Mouse (Mus musculus) liver, adult 2 months (tissue): ENCODE results near the gene Gm20388. TPM values are rescaled to one million over a fixed set of nuclear protein-coding genes. Genes with fewer than 3 reads are reported as not detected.

Source experiments
- DNase-seq: peaks from one replicate; pipeline ENCODE4 v3.0.0-alpha.2; 2011; ENCODE audit warnings: low read depth, low spot score; ENCODE audit errors: extremely low read depth
- H3K27ac ChIP-seq: fragments of 200-500 bp; replicated peaks from 2 replicates; pipeline ENCODE4 v1.5.1; 2012; ENCODE audit warnings: low read depth, mild to moderate bottlenecking, control low read depth, inconsistent platforms, low read length; ENCODE audit not compliant: insufficient read depth
- H3K27me3 ChIP-seq: fragments of 200-500 bp; 2 replicates; pipeline ENCODE4 v1.6.1; 2012; ENCODE audit warnings: mild to moderate bottlenecking, moderate library complexity, low read length, inconsistent platforms; ENCODE audit not compliant: control insufficient read depth, insufficient read depth
- H3K36me3 ChIP-seq: fragments of 200-500 bp; 2 replicates; pipeline ENCODE4 v1.6.1; 2012; ENCODE audit warnings: low read length, inconsistent platforms; ENCODE audit not compliant: control insufficient read depth, insufficient read depth
- H3K4me1 ChIP-seq: fragments of 200-500 bp; 2 replicates; pipeline ENCODE4 v1.6.1; 2011; ENCODE audit warnings: low read length; ENCODE audit not compliant: control insufficient read depth, insufficient read depth
- H3K4me3 ChIP-seq: fragments of 200-500 bp; 2 replicates; pipeline ENCODE4 v1.5.1; 2011; ENCODE audit warnings: low read depth, mild to moderate bottlenecking, control low read depth, low read length, moderate library complexity; ENCODE audit not compliant: insufficient read depth
- H3K79me2 ChIP-seq: fragments of 200-500 bp; 2 replicates; pipeline ENCODE4 v1.6.1; 2012; ENCODE audit warnings: inconsistent platforms, mild to moderate bottlenecking, low read length, moderate library complexity; ENCODE audit not compliant: control insufficient read depth, insufficient read depth
- H3K9ac ChIP-seq: fragments of 200-500 bp; 2 replicates; pipeline ENCODE4 v1.6.1; 2012; ENCODE audit warnings: low read depth, mild to moderate bottlenecking, control low read depth, inconsistent platforms, low read length
- CTCF ChIP-seq: fragments of 200-500 bp; IDR thresholded peaks from 2 replicates; pipeline ENCODE4 v1.5.1; 2011; ENCODE audit warnings: low read depth, low read length, control low read depth
- POLR2A ChIP-seq: fragments of 200-500 bp; IDR thresholded peaks from 2 replicates; pipeline ENCODE4 v1.6.1; 2011; ENCODE audit warnings: low read length, control low read depth; ENCODE audit not compliant: insufficient read depth; ENCODE audit errors: extremely low read depth
- WGBS: fragments of 180-500 bp; shearing (Covaris S2); methylation state at CpG from one replicate; pipeline ENCODE4 v1.1.7; 2018; 5-methylcytosine and 5-hydroxymethylcytosine counted together
- polyA plus RNA-seq: library from polyadenylated mRNA; depleted of rRNA; stranded (reverse); fragments of >200 nt; gene quantifications from 2 replicates; pipeline ENCODE4 v1.2.3, GENCODE M21; 2012
- total RNA-seq: library from RNA; depleted of rRNA; stranded (reverse); fragments of >200 nt; gene quantifications from 2 replicates; pipeline ENCODE4 v1.2.3, GENCODE M21; 2014

Gm20388 gene
- total and polyA plus RNA-seq, 2 experiments = 6.4 to 19.9 TPM

- peak; percentile 85 for DNase-seq
- WGBS = under 1% methylated on average over 84 of the region's 84 CpGs
- TF ChIP-seq POLR2A (peak; percentile 87), CTCF (peak; percentile 58)
- H3K4me1 ChIP-seq = peaks cover 13% of the 10 kb centered on the region
- H3K27me3 ChIP-seq = no peaks in the 10 kb centered on the region
- H3K36me3 ChIP-seq = no peaks in the 10 kb centered on the region
- H3K9ac ChIP-seq = peak overlapping the region; percentile 87
- H3K27ac ChIP-seq = peak overlapping the region; percentile 88
- H3K79me2 ChIP-seq = peaks cover 8% of the 10 kb centered on the region; the same call in 1 of the 2 replicates
- peak overlapping the region; percentile 93 for H3K4me3 ChIP-seq
Observed at GRCm38 (mm10) chr8:123065214-123066100, 3154.8 kb downstream of the Gm20388 start.

- 36% methylated on average over 7 of the region's 7 CpGs for WGBS
- peak overlapping the region; percentile 77 for H3K27ac ChIP-seq
- H3K36me3 ChIP-seq = 0 out of 2 replicates have a peak, but pooled peaks cover 2% of the 10 kb centered on the region
- H3K27me3 ChIP-seq = no peaks in the 10 kb centered on the region
- H3K79me2 ChIP-seq = peaks cover 8% of the 10 kb centered on the region; the same call in 1 of the 2 replicates
- TF ChIP-seq CTCF = no peak
- no peak for TF ChIP-seq POLR2A
- peaks cover 13% of the 10 kb centered on the region for H3K4me1 ChIP-seq
- no peak for DNase-seq
- H3K9ac ChIP-seq = peak overlapping the region; percentile 87
- peak overlapping the region; percentile 93 for H3K4me3 ChIP-seq
Observed at GRCm38 (mm10) chr8:123066101-123066683, 3155.6 kb downstream of the Gm20388 start.

GRCm38 (mm10) chr8:123071176-123071575, 3160.5 kb downstream of the Gm20388 start:
- no peaks in the 10 kb centered on the region for H3K27me3 ChIP-seq
- H3K4me1 ChIP-seq = peaks cover 4% of the 10 kb centered on the region; the same call in 1 of the 2 replicates
- no peak overlapping the region for H3K9ac ChIP-seq
- DNase-seq = no peak
- H3K27ac ChIP-seq = no peak overlapping the region
- WGBS = 57% methylated on average over 4 of the region's 4 CpGs
- TF ChIP-seq CTCF = no peak
- no peak for TF ChIP-seq POLR2A
- H3K4me3 ChIP-seq = no peak overlapping the region
- peaks cover 6% of the 10 kb centered on the region; the same call in 1 of the 2 replicates for H3K79me2 ChIP-seq
- peaks cover 5% of the 10 kb centered on the region; the same call in 1 of the 2 replicates for H3K36me3 ChIP-seq

- 94% methylated on average over 6 of the region's 6 CpGs for WGBS
- H3K27ac ChIP-seq = no peak overlapping the region
- no peaks in the 10 kb centered on the region for H3K4me1 ChIP-seq
- H3K4me3 ChIP-seq = no peak overlapping the region
- TF ChIP-seq POLR2A = no peak
- TF ChIP-seq CTCF = no peak
- no peaks in the 10 kb centered on the region for H3K79me2 ChIP-seq
- peaks cover 18% of the 10 kb centered on the region for H3K36me3 ChIP-seq
- no peak for DNase-seq
- no peaks in the 10 kb centered on the region for H3K27me3 ChIP-seq
- no peak overlapping the region for H3K9ac ChIP-seq
Observed at GRCm38 (mm10) chr8:123077213-123077612, 3166.6 kb downstream of the Gm20388 start.

GRCm38 (mm10) chr8:123082993-123083392, 3172.4 kb downstream of the Gm20388 start:
- WGBS = 94% methylated on average over 6 of the region's 6 CpGs
- no peak for TF ChIP-seq CTCF

More at GRCm38 (mm10) chr8:123082993-123083392, 3172.4 kb downstream of the Gm20388 start:
- H3K4me3 ChIP-seq = no peak overlapping the region
- no peaks in the 10 kb centered on the region for H3K27me3 ChIP-seq
- no peak for DNase-seq
- peaks cover 18% of the 10 kb centered on the region; the same call in 1 of the 2 replicates for H3K36me3 ChIP-seq
- no peaks in the 10 kb centered on the region for H3K79me2 ChIP-seq
- no peak overlapping the region for H3K27ac ChIP-seq
- H3K9ac ChIP-seq = no peak overlapping the region
- H3K4me1 ChIP-seq = no peaks in the 10 kb centered on the region
